Mouse (Mus musculus): Measurements from ENCODE around the gene Dqx1.

Dqx1 gene

GRCm38 (mm10) chr6:83033249-83034185 is 24.1 kb upstream of the Dqx1 start, which contains the start of the genes Dok1 and Loxl3:
Dok1 (minus strand) TSS chr6:83033471.
Loxl3 (plus strand) TSS chr6:83034173.
- DNase-seq = no peak

- no peak for DNase-seq
These were observed 23.1 kb upstream of the Dqx1 start for GRCm38 (mm10) chr6:83034463-83035055.

GRCm38 (mm10) chr6:83037188-83037587 is 20.5 kb upstream of the Dqx1 start:
- no peak for DNase-seq

- DNase-seq = peak; percentile 87 to 90
These were observed 19.1 kb upstream of the Dqx1 start for GRCm38 (mm10) chr6:83038496-83039012.

GRCm38 (mm10) chr6:83040601-83041000 is 17.0 kb upstream of the Dqx1 start:
- no peak for DNase-seq

GRCm38 (mm10) chr6:83043561-83043960 is 14.1 kb upstream of the Dqx1 start:
- DNase-seq = no peak

GRCm38 (mm10) chr6:83043993-83044392 is 13.7 kb upstream of the Dqx1 start:
- no peak for DNase-seq

GRCm38 (mm10) chr6:83044742-83045141 is 12.9 kb upstream of the Dqx1 start:
- no peak for DNase-seq

GRCm38 (mm10) chr6:83049367-83049766 is 8.3 kb upstream of the Dqx1 start:
- no peak for DNase-seq

- peak in 1 of 2 experiments; percentile 41 for DNase-seq
These were observed 4.3 kb upstream of the Dqx1 start for GRCm38 (mm10) chr6:83053136-83053960.

GRCm38 (mm10) chr6:83054074-83054851 is 3.4 kb upstream of the Dqx1 start, which contains the start of gene Aup1:
Aup1 (plus strand) TSS chr6:83054521.
- DNase-seq = peak; percentile 97

GRCm38 (mm10) chr6:83054871-83055431 is 2.7 kb upstream of the Dqx1 start, which contains the start of gene Htra2:
Htra2 (minus strand) TSS chr6:83055273.
- DNase-seq = no peak

GRCm38 (mm10) chr6:83058725-83059124 is 1.1 kb downstream of the Dqx1 start:
- no peak for DNase-seq

GRCm38 (mm10) chr6:83065995-83066394 is 8.4 kb downstream of the Dqx1 start:
- no peak for DNase-seq

GRCm38 (mm10) chr6:83066441-83066840 is 8.8 kb downstream of the Dqx1 start:
- DNase-seq = no peak

GRCm38 (mm10) chr6:83068221-83068620 is 10.6 kb downstream of the Dqx1 start:
- DNase-seq = no peak

- DNase-seq = no peak
These were observed 11.3 kb downstream of the Dqx1 start for GRCm38 (mm10) chr6:83068706-83069487.

GRCm38 (mm10) chr6:83069488-83070246 is 12.0 kb downstream of the Dqx1 start:
- DNase-seq = no peak

GRCm38 (mm10) chr6:83070247-83070310 is 12.4 kb downstream of the Dqx1 start, which contains the start of gene Tlx2:
Tlx2 (minus strand) TSS chr6:83070293.
- peak in 1 of 2 experiments; percentile 34 for DNase-seq

Measured in cerebellum, adult 18-20 months (tissue).